Mouse (Mus musculus) brain, embryonic 18.5 days (tissue): ENCODE measurements around the gene Klk4.

Experiments
- DNase-seq: peaks from one replicate; pipeline ENCODE4 v3.0.0-alpha.2; 2012; ENCODE audit warnings: low read depth, low spot score

Gene Klk4

DNA sequence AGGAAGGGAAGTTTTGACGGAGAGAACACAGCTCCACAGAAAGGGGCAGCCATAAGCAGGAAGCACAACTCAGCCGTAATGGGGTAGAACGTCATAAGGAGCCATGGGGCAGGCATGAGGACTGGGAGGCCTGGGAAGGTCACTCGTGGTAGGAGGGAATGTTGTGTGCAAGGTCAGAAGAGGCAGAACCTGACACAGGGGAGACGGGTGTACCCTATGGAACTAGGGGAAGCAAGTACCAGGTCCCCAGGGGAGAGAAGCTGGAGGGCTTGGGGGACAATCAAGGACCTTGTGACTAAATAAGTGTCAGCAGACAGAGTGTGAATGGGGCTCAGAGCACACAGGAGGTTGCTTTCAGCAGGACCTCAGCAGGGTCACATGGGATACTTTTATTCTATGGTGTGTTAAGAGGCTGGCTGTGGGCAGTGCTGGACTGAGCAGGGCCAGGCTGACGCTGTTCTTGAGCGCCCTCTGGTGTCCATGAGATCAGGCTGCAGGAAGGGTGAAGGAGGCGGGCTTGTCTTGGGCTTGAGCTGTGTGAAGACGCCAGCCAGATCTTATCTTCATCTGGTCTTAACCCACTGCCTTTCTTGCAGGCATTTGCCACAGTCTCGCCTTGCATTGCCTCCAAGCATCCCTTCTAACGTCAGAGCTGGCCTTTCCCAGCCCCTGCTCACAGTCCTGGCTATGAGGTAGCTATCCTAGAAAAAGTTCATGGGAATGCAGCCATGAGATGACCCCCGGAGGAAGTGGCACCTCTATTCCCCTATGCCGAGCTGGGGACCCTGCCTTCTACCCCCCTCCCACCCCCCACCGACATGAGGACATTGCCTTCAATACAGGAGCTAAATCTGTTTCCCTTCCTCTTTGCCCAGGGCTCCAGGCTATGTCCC, 38.8 kb downstream of the Klk4 start:
- DNase-seq, result no peak

DNA sequence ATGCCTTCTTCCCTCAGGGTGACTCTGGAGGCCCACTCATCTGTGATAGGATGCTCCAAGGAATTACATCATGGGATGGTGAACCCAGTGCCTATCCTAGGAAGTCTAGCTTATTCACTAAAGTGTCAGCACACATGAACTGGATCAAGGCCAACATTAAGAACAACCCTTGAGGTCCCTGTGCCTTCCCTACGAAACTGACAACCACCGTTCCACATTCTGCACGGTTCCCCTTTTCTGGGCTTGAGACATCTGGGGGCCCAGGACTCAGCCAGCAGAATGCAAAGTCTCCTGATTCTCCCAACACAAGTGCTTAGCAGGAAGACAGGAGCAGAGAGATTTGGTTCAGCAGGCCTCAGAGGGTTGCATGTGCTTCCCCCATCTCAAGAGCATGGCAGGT, 39.6 kb downstream of the Klk4 start:
- no peak for DNase-seq

DNA sequence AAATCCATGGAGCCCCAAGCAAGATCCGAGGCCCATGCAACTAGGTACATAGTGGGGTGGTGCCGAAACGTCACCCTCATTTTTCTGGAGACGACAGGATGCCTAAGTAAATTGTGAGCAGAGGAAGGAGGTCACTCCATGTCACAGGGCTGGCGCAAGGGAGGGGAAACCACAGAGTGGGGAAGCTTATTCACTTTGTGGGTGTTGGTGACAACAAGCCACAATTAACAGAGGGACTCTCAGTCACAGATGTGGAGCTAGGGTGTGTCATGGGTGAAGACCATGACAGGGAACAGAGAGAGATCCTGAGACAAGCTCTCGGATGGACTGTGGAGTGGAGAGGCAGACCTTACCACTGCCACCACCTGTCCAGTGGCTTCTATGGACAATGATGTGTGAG, 40.1 kb downstream of the Klk4 start:
- DNase-seq, result no peak

DNA sequence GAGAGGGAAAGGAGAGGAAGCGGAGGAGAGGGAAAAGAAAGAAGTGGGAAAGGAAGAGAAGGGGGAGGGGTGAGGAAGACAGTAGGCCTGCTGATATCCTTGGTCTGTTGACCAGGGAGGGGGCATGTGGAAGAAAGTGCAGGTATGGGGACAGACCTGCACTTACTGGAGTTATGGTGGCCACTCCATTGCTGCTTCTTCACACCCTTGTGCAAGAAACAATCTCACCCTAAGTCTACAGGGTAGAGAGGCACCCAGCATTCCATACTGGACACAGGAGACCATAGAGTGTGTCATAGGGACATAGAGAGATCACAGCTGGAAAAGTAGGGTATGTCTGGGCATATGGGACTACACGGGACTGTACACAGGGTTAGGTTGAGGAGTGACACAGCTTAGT, 41.0 kb downstream of the Klk4 start:
- DNase-seq, result no peak

DNA sequence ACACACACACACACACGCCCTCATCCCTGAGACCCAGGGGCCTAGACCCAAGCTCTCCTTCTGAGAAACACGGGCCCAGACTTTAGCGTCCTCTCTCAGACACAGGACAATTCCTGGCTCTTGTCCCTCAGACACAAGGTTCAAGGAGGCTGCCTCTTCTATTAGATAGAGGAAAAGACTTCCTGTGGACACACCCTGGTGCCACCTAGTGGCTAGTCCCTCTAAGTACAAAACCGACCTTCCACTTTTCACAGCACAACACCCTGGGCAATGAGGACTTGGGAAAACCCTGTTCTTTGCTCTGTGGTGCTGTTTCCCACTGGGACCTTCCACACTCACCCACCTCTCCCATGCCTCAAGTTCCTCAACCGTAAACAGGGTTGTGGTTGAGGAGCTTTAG, 45.0 kb downstream of the Klk4 start:
- no peak for DNase-seq

DNA sequence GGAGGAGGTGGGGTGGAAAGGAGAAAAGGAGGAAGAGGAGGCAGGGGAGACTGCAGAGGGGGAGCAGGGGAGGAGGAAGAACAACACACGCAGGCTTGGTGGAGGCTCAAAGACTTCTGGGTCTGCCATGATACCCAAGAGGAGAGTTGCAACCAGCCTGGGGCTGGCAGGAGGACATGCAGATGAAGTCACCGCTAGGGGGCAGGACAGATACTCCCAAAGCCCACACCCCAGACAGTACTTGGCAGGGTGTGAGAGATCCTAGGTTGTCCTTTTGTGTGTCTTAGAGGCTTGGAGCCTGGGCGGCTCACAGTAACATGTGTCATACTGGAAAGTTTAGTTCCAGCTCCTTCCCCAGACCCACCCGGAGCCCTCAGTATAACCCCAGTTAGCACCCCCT, 47.6 kb downstream of the Klk4 start:
- DNase-seq, result no peak

DNA sequence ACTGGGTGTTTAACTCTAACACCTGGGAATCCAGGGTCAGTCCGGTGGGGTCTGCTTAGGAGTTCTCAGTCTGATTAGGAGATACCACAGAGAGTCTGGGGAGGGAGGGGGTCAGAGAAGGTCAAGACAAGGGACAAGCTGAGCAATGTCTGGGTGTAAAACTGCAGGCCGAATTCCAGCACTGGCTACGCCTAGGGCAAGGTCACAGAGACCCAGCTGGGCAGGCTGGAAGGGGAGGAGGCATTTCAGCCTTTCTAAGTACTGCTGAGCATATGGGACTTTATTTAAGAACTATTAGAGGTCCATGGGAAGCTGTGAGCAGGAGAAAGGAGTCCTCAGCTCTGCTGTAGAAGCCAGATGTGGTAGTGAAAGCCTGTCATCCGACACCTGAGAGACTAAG, 51.4 kb downstream of the Klk4 start:
- no peak for DNase-seq

DNA sequence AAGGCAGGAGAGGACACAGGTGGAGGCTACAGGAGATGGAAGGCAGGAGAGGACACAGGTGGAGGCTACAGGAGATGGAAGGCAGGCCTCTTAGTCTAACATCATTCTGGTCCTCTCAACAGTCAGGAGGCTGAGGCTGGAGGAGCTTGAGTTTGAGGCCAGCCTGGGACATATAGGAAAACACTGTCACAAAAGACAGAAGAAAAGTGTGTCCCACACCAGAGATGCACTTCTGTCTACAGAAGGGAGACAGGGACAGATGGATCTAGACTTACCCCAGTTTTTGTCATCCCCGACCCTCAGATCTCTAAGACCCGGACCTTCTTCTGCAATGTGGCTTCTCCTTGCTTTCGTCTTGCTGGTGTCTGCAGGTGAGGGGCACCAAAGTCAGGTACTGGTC, 52.5 kb downstream of the Klk4 start, which contains the start of gene Klk15:
Klk15 (plus strand) TSS at position 301 of the 400 bp plus-strand sequence.
- no peak for DNase-seq

DNA sequence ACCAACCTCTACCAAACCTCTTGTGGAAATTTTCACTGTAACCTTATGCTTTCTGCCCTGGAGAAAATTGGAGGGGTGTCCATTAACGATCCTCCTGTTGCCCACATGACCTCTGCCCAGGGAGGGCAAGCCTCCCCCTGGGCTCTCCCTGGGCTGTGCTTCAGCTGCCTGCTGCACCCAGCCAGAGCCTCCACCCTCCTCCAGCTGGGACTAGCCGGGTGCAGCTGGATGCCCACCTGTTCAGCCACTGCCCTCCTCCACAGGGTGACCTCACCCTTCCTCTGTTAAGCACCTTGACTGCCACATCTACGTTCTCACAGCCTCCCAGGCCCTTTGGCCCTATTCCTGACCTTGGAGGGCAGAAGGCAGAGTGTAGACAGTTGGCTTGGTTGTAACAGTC, 53.8 kb downstream of the Klk4 start:
- DNase-seq, result no peak
